Mouse (Mus musculus): ENCODE results near the gene Cd320.

- TF ChIP-seq CTCF (IDR thresholded peaks at IDR 0.05; ENCODE audit: extremely low read depth, insufficient read depth, insufficient read length, insufficient replicate concordance) (no peak), POLR2A (IDR thresholded peaks at IDR 0.05; ENCODE audit: low read depth, low read length) (no peak)
Observed at GRCm38 (mm10) chr17:33815399-33815798, 27.5 kb upstream of the Cd320 start.
